Mouse (Mus musculus) megakaryocyte, embryonic 14.5 days (primary cell): ENCODE results near the gene Rwdd2a.

Source experiments
- FLI1 ChIP-seq: IDR thresholded peaks from 2 replicates; pipeline ENCODE4 v1.6.1; 2012; ENCODE audit warnings: low read length, inconsistent platforms, mixed read lengths
- GATA1 ChIP-seq: IDR thresholded peaks from 3 replicates; pipeline ENCODE4 v1.6.1; 2012; ENCODE audit warnings: mixed read lengths, low read length, inconsistent platforms, borderline replicate concordance

- TF ChIP-seq GATA1 (no peak), FLI1 (no peak)
Observed at GRCm38 (mm10) chr9:86560543-86560942, 11.2 kb upstream of the Rwdd2a start.
